Mouse (Mus musculus): ENCODE measurements around the gene Hmcn1. TPM values are rescaled to one million over a fixed set of nuclear protein-coding genes. Genes with fewer than 3 reads are reported as not detected.

Hmcn1 gene
- polyA plus RNA-seq, 2 experiments, result 35.3 to 80.4 TPM

DNA sequence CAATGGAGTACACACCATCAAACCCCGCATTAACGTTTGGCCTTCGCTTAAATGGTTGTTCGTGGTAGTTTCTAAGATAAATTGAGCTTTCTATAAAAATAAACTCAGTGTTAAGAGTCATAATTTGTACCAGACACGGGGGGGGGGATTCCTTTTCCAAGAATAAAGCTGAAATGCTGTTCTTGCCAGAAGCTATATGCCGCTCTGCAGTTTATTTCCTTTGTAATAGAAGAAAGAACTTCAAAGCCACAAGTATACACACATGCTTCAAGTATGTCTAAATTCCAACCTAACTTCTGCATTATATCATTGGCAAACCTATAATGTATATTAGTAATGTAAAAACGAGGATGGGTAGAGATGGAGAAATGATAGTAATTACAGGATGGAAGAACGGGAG, 37.9 kb upstream of the Hmcn1 start:
- Histone ChIP-seq H3K27ac (replicated peaks; ENCODE audit: low read depth, low read length) (no peak overlapping the region), H3K4me3 (replicated peaks; ENCODE audit: low read length) (no peak overlapping the region), H3K36me3 (ENCODE audit: control insufficient read depth, insufficient read depth, low read length) (no peaks in the 10 kb centered on the region), H3K9ac (ENCODE audit: low read depth, low read length, severe bottlenecking) (no peak overlapping the region), H3K4me2 (replicated peaks; ENCODE audit: low read depth, low read length, severe bottlenecking) (no peak overlapping the region), H3K9me3 (ENCODE audit: control insufficient read depth, low read length) (no peaks in the 10 kb centered on the region), H3K27me3 (ENCODE audit: control insufficient read depth, insufficient read depth, low read length) (no peaks in the 10 kb centered on the region), H3K4me1 (ENCODE audit: control insufficient read depth, insufficient read depth, low read length) (no peaks in the 10 kb centered on the region)
- WGBS, result 50% methylated on average over 8 of the region's 8 CpGs
- DNase-seq (ENCODE audit: low spot score) (no peak), ATAC-seq (ENCODE audit: low FRiP score, low read depth) (no peak)
- TF ChIP-seq POLR2A (IDR thresholded peaks at IDR 0.05; ENCODE audit: borderline replicate concordance, extremely low read depth, insufficient read depth, insufficient read length), result no peak

- WGBS, result 84% methylated on average over 19 of the region's 19 CpGs
- no peak for DNase-seq (ENCODE audit: low spot score)
Observed at GRCm38 (mm10) chr1:151025049-151025773, 32.0 kb upstream of the Hmcn1 start.

GRCm38 (mm10) chr1:151019273-151019890, 26.1 kb upstream of the Hmcn1 start:
- H3K27ac ChIP-seq (replicated peaks; ENCODE audit: low read depth, low read length), result no peak overlapping the region
- no peak for DNase-seq (ENCODE audit: low spot score)
- H3K36me3 ChIP-seq (ENCODE audit: control insufficient read depth, insufficient read depth, low read length), result no peaks in the 10 kb centered on the region
- H3K9ac ChIP-seq (ENCODE audit: low read depth, low read length, severe bottlenecking), result no peak overlapping the region
- no peak overlapping the region for H3K4me2 ChIP-seq (replicated peaks; ENCODE audit: low read depth, low read length, severe bottlenecking)
- no peaks in the 10 kb centered on the region for H3K9me3 ChIP-seq (ENCODE audit: control insufficient read depth, low read length)
- no peaks in the 10 kb centered on the region for H3K4me1 ChIP-seq (ENCODE audit: control insufficient read depth, insufficient read depth, low read length)
- ATAC-seq (ENCODE audit: low FRiP score, low read depth), result no peak
- WGBS, result 90% methylated on average over 2 of the region's 2 CpGs
- no peaks in the 10 kb centered on the region for H3K27me3 ChIP-seq (ENCODE audit: control insufficient read depth, insufficient read depth, low read length)
- TF ChIP-seq POLR2A (IDR thresholded peaks at IDR 0.05; ENCODE audit: borderline replicate concordance, extremely low read depth, insufficient read depth, insufficient read length), result no peak
- H3K4me3 ChIP-seq (replicated peaks; ENCODE audit: low read length), result no peak overlapping the region

More at GRCm38 (mm10) chr1:151025049-151025773, 32.0 kb upstream of the Hmcn1 start:
- Histone ChIP-seq H3K9me3 (ENCODE audit: control insufficient read depth, low read length) (no peaks in the 10 kb centered on the region), H3K27me3 (ENCODE audit: control insufficient read depth, insufficient read depth, low read length) (no peaks in the 10 kb centered on the region), H3K4me2 (replicated peaks; ENCODE audit: low read depth, low read length, severe bottlenecking) (no peak overlapping the region), H3K4me3 (replicated peaks; ENCODE audit: low read length) (no peak overlapping the region), H3K4me1 (ENCODE audit: control insufficient read depth, insufficient read depth, low read length) (no peaks in the 10 kb centered on the region), H3K27ac (replicated peaks; ENCODE audit: low read depth, low read length) (no peak overlapping the region), H3K9ac (ENCODE audit: low read depth, low read length, severe bottlenecking) (no peak overlapping the region), H3K36me3 (ENCODE audit: control insufficient read depth, insufficient read depth, low read length) (no peaks in the 10 kb centered on the region)
- no peak for TF ChIP-seq POLR2A (IDR thresholded peaks at IDR 0.05; ENCODE audit: borderline replicate concordance, extremely low read depth, insufficient read depth, insufficient read length)
- no peak for ATAC-seq (ENCODE audit: low FRiP score, low read depth)

- H3K4me2 ChIP-seq (replicated peaks; ENCODE audit: low read depth, low read length, severe bottlenecking), result no peak overlapping the region
- no peak overlapping the region for H3K9ac ChIP-seq (ENCODE audit: low read depth, low read length, severe bottlenecking)
- no peak overlapping the region for H3K27ac ChIP-seq (replicated peaks; ENCODE audit: low read depth, low read length)
- H3K36me3 ChIP-seq (ENCODE audit: control insufficient read depth, insufficient read depth, low read length), result no peaks in the 10 kb centered on the region
- ATAC-seq (ENCODE audit: low FRiP score, low read depth) (no peak), DNase-seq (ENCODE audit: low spot score) (peak; percentile 78)
- H3K9me3 ChIP-seq (ENCODE audit: control insufficient read depth, low read length), result no peaks in the 10 kb centered on the region
- H3K4me3 ChIP-seq (replicated peaks; ENCODE audit: low read length), result no peak overlapping the region
- WGBS, result 33% methylated on average over 7 of the region's 7 CpGs
- H3K4me1 ChIP-seq (ENCODE audit: control insufficient read depth, insufficient read depth, low read length), result peaks cover 25% of the 10 kb centered on the region
- no peaks in the 10 kb centered on the region for H3K27me3 ChIP-seq (ENCODE audit: control insufficient read depth, insufficient read depth, low read length)
- TF ChIP-seq POLR2A (IDR thresholded peaks at IDR 0.05; ENCODE audit: borderline replicate concordance, extremely low read depth, insufficient read depth, insufficient read length), result no peak
Observed at GRCm38 (mm10) chr1:151011056-151011455, 17.8 kb upstream of the Hmcn1 start.

GRCm38 (mm10) chr1:151009115-151009797, 16.0 kb upstream of the Hmcn1 start:
- WGBS, result 28% methylated on average over 6 of the region's 6 CpGs
- no peak for TF ChIP-seq POLR2A (IDR thresholded peaks at IDR 0.05; ENCODE audit: borderline replicate concordance, extremely low read depth, insufficient read depth, insufficient read length)
- no peaks in the 10 kb centered on the region for H3K36me3 ChIP-seq (ENCODE audit: control insufficient read depth, insufficient read depth, low read length)
- ATAC-seq (ENCODE audit: low FRiP score, low read depth) (no peak), DNase-seq (ENCODE audit: low spot score) (peak; percentile 89)
- H3K4me1 ChIP-seq (ENCODE audit: control insufficient read depth, insufficient read depth, low read length), result peaks cover 26% of the 10 kb centered on the region
- no peak overlapping the region for H3K9ac ChIP-seq (ENCODE audit: low read depth, low read length, severe bottlenecking)
- no peaks in the 10 kb centered on the region for H3K9me3 ChIP-seq (ENCODE audit: control insufficient read depth, low read length)
- no peak overlapping the region for H3K27ac ChIP-seq (replicated peaks; ENCODE audit: low read depth, low read length)
- no peak overlapping the region for H3K4me3 ChIP-seq (replicated peaks; ENCODE audit: low read length)
- H3K4me2 ChIP-seq (replicated peaks; ENCODE audit: low read depth, low read length, severe bottlenecking), result no peak overlapping the region; the same call in 1 of the 2 replicates
- no peaks in the 10 kb centered on the region for H3K27me3 ChIP-seq (ENCODE audit: control insufficient read depth, insufficient read depth, low read length)
